Mouse (Mus musculus) cerebellum, adult 9-10 months (tissue): ENCODE measurements at regions not wholly inside any gene's neighbourhood (a gene's known extent, or its start where the extent isn't known, plus 50 kb on each side); places are given as distances from the start of the nearest gene placed in this dataset.
"Not testable (repeated sequence)": the region's sequence is repeated elsewhere in the genome, so short reads cannot be mapped to it uniquely, and the experiment has no call there.

ENCODE experiments used
- DNase-seq: peaks from one replicate; pipeline ENCODE4 v3.0.0; 2022

DNA sequence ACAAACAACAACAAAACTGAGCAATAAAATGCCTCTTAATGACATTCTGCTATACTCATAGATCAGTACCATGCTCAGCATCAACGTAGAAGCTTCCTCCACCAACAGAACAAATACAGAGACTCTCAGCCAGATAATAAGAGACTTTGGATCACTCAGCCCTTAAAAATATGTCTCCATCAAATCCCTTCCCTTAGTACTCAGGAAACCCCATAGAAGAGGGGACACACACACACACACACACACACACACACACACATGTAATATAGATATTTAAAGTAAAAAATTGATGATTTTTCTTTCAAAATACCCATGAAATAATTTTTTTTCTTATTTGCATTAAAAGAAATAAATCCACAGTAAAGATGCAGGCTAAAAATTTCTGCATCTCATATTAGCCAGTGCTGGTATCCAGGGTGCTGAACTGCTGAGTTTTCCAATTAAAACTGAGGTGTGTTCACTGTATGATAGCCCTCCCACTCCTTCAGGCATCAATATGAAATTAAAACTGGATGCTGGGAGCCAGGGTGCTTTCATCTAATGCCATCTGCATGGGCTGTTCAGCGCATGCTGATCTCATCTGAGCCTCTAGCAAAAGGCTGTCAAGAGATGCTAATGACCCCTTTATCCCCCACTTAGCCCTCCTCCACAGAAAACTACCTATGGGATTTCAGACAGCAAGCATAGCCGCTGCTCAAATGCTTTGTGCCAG, 321.0 kb downstream of the Tm4sf1 start:
- DNase-seq: peak; percentile 6

- DNase-seq: no peak
These were observed 335.8 kb downstream of the Tm4sf1 start for GRCm38 (mm10) chr3:56966008-56966407.

DNA sequence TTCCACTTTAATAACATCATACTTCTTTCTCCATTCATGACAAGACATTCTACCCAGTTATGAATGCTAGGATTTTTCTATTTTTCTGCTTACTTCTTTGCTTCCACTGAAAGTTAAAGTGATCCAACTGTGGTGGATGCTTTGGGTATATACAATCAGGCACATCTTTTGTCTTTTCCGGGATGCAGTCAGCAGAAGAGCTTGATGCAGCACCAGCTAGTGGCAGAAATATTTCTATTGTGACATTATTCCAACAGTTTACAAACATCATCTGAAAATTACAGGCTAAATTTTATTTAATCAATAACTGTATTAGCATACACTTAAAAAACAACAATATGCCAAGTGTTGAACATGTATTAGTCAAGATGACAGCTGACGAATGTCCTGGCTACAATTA, 336.3 kb downstream of the Tm4sf1 start:
- DNase-seq: no peak

GRCm38 (mm10) chr3:56964156-56964555, 337.6 kb downstream of the Tm4sf1 start:
- no peak for DNase-seq

DNA sequence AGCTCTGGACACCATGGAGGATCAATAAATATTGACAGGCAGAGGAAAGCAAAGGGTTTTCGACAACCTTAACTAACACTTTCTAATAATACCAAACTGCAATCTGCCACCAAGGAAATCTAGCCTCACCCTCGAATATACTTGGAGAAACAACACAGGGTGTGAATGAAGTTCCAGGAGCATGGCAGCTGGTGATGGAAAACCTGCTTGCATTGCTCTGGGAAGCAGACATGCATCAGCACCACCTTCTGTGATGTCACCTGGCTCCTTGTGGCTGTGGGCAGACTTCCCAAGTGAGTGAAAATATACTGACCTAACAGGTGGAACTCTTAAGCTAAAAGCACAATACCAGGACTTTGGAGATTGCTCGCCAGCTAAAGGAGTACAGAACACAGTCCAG, 338.5 kb downstream of the Tm4sf1 start:
- DNase-seq: peak; percentile 3

GRCm38 (mm10) chr3:56962248-56963013, 339.4 kb downstream of the Tm4sf1 start:
- DNase-seq: peak; percentile 43

DNA sequence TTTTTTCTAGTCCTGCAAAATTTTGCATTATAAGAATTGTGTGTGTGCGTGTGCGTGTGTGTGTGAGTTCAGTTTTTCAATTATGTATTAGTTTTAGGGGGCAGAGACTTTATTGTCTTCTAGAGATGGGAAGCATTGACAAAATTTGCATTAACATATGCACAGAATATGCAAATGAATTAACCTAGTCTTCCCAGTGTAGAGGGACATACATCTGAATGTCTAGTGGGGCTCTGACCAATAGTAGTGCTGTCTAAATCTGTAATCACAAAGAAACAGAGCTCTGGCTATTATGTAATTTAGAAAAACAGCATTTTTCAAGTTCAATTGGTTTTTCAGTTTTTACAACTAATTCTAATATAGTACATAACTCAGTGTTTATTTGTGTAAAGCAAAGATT, 344.8 kb downstream of the Tm4sf1 start:
- DNase-seq: no peak

- DNase-seq: no peak
These were observed 346.0 kb downstream of the Tm4sf1 start for GRCm38 (mm10) chr3:56955799-56956121.

GRCm38 (mm10) chr3:56955098-56955798, 346.5 kb downstream of the Tm4sf1 start:
- no peak for DNase-seq

GRCm38 (mm10) chr3:56942557-56942956, 359.2 kb downstream of the Tm4sf1 start:
- DNase-seq: not testable (repeated sequence)

DNA sequence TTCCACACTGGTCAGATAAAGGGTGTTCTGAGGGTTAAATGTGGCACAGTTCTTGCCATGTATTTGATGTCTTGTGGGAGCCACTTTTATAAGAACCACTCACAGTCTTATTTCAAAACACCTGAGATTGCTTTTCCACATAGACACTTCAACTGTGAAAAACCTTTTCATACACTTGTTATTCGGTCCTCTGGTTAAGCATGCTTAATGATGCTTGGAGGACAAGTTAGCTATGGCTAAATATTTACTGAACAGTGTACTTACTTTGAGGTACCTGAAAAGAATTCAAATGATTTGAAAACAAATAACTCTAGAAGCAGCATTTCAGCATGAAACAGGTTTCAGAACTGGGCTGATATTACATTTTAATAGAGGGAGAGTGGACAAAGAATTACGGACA, 372.8 kb downstream of the Tm4sf1 start:
- DNase-seq: not testable (repeated sequence)

GRCm38 (mm10) chr3:56898491-56898890, 403.3 kb downstream of the Tm4sf1 start:
- no peak for DNase-seq

DNA sequence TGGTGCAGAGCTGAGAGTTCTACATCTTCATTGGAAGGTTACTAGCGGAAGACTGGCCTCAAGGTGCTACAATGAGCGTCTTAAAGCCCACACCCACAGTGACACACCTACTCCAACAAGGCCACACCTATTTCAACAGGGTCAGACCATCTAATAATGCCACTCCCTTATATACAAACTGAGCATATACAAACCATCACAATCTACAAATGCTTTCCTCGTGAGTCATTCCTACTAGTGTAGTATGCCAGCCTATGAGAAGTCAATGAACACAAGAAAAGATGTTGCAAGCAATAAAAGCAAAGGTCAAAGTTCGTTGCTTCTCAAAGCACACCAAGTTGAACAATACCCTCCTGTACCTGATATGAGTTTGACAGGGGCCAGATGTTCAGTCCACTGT, 424.7 kb downstream of the Tm4sf1 start:
- DNase-seq: no peak

DNA sequence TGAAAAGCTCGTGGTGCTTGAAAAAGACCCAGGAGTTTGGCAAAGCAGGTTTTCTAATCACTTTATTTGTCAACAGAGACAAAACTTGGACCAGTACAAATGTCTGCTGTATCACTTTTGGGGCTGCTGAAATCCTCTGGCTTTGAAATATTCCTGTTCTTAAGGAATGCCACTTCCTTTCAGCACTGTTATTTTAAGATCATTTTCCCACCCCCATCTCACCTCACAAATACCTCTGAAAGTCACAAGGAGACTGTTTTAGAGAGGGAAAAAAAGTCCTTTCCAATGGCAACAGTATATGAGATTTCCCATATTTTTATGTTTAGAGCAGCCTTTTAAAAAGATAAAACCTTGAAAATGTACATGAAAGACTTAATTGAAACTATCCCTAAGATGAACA, 438.2 kb downstream of the Tm4sf1 start:
- no peak for DNase-seq

- DNase-seq: no peak
These were observed 441.9 kb downstream of the Tm4sf1 start for GRCm38 (mm10) chr3:56859841-56860240.

- DNase-seq: no peak
These were observed 456.4 kb downstream of the Tm4sf1 start for GRCm38 (mm10) chr3:56845462-56845770.

GRCm38 (mm10) chr3:56844681-56845461, 456.9 kb downstream of the Tm4sf1 start:
- DNase-seq: no peak

DNA sequence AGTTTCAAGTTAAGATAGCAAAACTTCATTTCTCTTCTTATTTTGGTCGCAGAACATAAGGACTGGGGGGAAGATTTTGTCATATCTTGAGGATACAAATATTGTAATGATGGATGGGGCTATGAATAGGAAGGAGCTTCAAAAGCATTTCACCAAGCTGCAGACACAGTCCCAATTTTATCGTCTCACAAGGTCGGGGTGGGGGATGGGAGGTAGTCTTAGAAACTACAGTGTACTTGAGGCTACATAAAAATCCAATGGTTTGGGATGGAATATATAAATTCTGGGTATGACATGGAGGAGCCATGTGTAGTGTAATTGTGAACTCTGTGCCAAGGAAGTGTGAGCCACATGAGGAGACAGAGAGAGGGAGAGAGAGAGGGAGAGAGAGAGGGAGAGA, 464.6 kb downstream of the Tm4sf1 start:
- DNase-seq: no peak

GRCm38 (mm10) chr3:56830315-56831097, 471.3 kb downstream of the Tm4sf1 start:
- DNase-seq: no peak

DNA sequence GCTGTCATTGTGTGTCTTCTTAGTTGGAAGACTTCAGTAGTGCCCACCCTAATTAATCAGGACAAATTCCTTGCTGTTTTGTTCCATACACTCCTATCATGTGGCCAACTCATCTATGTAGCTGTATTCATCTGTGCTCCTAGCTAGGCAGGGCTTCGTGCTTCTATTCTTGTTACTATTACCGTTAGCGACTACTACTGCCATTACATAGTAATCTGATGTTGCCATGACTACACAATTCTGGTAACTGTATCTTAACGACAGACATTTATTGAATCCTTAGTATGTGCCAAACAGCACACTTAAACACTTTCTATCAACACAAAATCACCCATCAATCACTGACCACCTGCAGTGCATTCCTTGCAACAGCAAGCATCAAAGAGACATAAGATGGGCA, 477.6 kb downstream of the Tm4sf1 start:
- DNase-seq: no peak

DNA sequence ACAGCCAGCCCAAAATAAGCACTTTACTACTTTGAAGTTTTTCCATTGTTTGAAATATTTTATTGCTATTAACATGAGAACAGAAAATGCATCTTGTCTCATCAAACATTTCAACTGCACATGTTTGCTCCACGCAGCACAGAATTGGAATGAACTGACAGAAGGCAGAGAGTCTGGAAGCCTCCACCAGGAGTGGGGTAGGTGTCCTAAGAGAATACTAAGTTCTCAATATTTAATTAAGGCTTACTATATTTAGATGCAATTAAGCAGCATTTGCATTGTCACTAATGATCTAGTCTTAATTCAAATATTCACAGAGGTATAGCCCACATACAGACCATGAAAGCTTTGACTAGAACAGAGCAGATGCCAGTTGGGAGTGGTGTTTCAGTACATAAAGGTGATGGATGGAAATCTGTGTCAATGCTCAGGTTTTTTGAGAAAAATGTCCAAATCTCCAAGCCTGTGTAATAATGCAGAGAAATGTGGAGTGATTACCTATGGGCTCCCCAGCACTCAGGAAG, 491.2 kb downstream of the Tm4sf1 start:
- DNase-seq: no peak

GRCm38 (mm10) chr3:56793054-56793453, 508.7 kb downstream of the Tm4sf1 start:
- no peak for DNase-seq
